Mouse (Mus musculus) right cerebral cortex, adult 2 months (tissue): ENCODE measurements around the gene Qtrt1.

Source experiments
- DNase-seq, 2 experiments: peaks; one replicate each; pipeline ENCODE4 v3.0.0; 2021 to 2022; ENCODE audit warnings: low spot score in 2 of 2

The Qtrt1 gene

DNA sequence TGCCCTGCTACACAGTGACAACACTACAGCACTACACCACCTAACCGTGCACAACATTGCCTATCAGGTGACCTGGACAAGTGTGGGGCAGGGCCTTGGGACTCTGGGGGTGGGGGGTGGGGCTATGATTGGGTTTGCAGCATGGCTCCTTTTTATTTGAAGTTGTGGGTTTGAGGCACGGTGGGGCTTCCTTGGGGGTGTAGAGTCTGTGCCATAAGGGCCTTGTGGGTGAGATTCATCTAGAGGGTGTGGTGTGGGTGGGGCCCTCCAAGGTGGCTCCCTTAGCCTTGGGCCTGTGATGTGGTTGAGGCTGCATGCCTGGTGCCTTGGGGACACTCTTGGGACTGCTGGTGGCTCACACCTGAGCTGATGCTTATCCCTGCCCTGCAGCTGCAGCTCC lies 8.0 kb downstream of the Qtrt1 start:
- DNase-seq = no peak

DNA sequence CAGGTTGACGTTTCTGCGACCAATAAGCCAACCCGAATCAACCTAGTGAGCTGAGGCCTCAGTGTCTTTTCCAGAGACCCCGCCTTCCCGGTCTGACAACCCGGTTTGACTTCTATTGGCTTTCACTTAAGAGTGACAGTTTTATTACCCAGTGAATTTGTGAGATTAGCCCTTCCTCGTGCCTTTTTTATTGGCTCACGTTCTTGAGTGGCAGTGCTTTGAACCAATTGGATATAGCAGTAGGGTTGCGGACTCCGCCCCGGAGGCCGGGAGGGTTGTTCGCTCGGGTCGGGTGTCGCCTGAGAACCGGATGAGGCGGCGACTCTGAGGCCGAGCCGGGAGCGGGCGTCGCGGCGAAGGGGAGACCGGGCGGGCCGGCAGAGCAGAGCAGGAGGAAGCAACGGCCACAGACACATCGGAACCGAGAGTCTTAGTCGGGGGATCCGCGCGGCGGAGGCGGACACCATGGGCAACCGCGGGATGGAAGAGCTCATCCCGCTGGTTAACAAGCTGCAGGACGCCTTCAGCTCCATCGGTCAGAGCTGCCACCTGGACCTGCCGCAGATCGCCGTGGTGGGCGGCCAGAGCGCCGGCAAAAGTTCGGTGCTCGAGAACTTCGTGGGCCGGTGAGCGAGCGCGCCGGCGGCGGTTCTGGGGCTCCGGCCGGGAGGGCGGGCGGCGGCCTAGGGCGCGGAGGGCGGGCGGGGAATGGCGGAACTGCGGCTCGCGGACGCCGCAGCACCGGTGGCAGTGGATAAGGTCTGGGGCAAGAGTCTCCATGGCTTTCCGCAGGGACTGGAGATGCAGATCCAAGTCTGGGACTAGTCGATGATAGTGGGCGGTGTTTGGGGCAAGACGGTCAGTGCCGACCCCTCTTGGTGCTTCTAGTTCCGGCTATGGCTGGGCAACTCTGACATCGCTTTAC lies 13.3 kb downstream of the Qtrt1 start, which contains the start of gene Dnm2:
Dnm2 (plus strand) TSS at position 278 of the 925 bp plus-strand sequence.
- peak; percentile 100 for DNase-seq

DNA sequence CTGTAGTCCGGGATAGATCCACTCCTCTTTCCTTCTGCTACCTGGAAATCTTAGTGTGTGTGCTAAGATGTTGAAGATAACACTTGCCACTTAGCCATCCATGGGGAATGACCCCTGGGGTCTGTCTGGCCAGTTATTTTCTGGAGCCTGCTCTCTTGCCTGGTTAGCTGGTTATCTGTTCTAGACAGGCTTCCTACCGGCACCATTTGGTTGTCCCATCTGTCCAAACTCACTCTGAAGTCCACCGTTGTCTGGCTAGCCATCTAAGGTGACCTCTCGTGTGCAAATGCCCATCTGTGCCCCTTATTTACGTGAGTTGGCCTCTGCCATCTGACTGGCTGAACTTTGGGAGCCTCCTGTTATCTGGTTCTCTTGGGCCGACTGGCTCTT lies 13.9 kb downstream of the Qtrt1 start:
- no peak for DNase-seq

DNA sequence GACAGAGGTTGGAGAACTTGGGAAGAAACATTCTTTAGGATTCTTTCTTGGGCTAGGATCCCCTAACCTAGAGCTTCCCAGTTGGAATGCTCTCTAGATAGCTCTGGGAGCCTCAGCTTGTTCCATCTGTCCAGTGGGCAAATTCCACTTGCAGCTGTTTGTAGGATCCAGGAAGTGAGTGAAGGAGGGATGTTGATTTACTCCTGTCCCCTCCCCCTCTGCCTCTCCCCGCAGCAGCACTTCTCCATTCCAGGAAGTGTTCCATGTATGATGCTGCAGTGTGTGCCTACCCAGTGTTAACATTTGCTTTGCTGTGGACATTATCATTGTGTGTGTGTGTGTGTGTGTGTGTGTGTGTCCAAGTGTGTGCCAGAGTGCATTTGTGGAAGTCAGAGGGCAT lies 14.4 kb downstream of the Qtrt1 start:
- DNase-seq = no peak

DNA sequence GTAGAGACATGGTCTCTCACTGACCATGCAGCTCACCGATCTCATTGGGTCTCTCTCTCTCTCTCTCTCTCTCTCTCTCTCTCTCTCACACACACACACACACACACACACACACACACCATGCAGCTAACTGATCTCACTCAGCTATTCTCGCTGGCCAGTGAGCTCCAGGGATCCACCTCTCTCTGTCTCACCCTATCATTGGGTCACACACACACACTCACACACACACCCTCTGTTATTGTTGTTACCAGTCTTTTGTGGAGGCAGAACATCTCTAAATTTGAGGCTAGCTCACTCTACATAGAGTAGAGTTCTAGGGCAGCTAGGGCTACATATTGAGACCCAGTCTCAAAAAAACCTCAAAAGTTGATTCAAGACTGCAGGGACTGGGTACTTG lies 14.9 kb downstream of the Qtrt1 start:
- no peak for DNase-seq

DNA sequence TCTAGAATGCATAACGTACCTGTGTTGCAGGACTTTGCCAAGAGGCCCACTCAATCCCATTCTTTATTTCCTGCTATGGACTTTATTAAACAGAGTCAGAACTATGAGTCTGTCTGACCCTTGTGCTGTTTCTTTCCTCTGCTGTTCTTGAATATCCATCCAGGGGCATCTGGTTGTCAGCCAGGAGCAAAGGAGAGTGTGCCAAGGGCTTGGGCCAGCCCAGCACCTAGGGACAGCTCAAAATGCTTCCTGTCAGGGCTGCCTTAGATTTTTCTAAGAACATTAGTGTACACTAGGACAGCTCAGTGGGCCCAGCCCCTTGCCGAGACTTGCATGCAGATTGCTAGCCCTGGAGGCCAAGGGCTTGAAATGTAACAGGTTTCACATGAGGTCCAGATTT lies 16.1 kb downstream of the Qtrt1 start:
- no peak for DNase-seq

DNA sequence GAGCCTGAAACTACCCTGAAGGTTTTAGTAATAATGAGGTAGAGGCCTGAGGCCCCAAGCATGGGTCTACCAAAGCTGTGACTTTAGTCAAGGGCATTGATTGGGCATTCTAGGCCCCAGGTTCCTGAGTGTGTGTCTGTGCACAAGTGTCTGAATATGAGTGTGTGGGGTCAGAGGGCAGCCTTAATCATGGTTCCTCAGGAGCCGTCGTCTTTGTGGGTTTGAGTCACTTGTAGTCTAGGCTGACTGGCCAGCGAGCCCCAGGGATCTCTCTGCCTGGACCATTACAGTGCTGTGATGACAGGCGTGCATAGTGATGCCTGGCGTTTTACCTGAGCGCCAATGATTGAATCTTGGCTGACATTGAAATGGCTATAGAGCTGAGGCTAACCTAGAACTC lies 16.5 kb downstream of the Qtrt1 start:
- no peak for DNase-seq

DNA sequence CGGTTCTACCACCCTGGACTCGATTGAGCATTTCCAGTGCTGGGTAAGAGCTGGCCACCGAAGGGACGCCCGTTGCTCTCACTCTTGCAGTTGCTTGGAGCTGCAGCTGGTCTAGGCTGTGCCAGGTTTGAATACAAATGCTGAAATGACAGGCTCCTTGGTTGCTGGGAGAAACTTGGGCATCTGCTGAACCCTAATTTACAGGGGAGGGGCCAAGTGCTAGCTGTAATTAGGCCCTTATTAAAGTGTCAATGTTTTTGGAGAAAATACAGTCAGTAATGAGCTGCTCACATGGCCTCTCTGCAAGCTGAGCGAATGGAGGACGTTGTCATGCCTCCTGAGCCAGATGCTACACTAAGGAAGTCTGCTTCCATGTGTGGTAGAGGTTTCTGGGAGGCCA lies 19.1 kb downstream of the Qtrt1 start:
- no peak for DNase-seq

DNA sequence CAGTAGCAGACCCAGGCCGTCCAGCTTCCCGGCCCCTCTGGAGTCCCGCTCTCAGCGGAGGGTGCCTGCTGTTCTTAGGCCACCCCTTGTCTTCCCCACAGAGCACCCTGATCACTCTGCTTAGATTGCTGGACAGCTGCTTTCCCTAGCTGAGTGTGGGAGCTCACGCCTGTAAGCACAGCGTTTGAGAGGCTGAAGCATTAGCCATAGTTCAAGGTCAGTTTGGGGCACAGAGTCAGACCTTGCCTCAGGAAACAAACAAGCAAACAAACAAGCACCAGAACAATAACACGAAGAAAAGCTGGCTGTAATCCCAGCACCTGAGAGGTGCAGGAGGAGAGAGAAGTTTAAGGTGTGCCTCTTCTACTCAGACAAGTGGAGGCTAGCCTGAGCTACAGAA lies 20.4 kb downstream of the Qtrt1 start:
- no peak for DNase-seq

DNA sequence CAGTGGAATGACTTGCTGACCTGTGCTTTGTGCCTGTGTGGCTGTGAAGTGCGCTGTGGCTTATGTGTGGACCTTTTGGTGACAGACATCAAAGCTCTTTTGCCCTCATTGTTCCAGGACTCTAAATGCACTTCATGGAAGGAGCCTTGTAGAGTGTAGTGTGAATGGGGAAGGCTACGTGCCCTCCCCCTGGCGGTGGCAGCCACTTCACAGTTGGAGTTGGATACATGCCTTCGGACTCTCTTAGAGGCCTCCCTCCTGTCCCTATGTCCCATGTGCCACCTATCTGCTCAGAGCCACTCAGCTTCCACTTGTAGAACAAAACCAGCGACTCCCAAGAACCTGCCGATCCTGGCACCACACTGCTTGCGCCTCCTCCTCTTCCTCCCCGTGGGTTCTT lies 22.1 kb downstream of the Qtrt1 start:
- no peak for DNase-seq

DNA sequence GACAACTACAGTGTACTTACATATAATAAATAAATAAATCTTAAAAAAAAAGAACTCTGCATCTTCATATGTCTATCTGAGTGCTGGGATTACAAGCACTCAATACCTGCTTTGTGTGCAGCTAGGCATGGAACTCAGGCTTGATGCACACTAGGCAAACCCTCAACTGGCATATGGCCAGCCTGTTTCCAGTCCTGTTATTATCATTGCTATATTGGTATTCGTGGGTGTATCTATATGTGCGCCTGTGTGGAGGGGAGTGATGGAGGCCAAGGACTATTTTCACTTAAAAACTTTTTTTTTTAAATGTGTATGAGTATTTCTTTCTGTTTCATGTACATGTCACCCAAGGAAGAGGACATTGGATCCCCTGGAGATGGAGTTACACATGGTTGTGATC lies 22.8 kb downstream of the Qtrt1 start:
- no peak for DNase-seq

DNA sequence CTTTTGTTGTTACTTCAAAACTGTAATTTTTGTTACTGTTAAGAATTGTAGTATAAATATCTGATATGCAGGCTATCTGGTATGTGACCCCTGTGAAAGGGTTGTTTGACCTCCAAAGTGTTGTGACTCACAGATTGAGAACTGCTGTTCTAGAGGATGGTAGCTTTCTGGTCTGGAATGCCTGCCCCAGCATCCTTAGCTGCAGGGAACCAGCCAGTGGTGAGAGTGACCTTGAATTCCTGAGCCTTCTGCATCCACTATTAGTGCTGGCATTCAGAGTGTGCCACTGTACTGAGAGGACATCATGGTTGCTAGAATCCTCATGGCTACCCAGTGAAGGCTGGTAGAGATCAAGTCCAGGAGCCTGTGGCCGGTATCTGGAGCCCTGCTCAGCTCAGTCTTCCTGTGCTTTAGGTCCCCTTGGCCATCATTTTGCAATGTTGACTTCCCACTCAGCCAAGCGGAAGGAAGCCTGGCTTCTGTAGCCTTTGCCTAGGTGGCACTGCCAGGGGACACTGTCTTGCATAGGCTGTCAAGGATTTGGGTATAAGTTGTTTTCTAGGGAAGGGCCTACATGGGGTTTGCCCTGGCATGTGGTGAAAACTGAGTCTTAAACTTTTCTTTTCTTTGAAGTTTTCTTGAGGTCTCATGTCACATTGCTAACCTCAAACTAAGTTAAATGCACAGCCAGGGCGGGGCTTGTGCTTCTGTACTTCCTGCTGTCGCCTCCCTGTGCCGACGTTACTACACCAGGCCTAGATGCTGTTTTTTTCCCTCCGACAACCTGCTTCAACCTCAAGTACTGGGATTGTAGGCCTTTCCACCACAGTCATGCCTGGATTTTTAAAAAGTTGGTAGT lies 24.4 kb downstream of the Qtrt1 start:
- DNase-seq = no peak

DNA sequence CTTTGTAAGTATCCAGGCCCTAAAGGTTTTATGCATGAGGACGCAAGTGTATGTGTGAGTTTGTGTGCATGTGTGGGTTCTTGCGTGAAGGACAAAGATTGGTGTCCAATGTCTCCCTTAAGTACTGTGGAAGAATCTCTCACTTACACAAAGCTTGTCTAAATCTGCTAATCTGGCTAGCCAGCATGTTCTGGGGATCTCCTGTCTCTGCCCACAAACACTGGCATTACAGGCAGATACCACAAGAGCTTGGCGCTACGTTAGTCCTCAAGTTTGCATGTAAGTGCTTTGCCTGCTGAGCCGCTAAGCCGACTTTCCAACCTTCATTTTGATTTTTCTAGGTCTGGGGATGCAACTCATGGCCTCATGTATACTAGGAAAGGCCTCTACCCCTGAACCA lies 25.9 kb downstream of the Qtrt1 start:
- DNase-seq = no peak

DNA sequence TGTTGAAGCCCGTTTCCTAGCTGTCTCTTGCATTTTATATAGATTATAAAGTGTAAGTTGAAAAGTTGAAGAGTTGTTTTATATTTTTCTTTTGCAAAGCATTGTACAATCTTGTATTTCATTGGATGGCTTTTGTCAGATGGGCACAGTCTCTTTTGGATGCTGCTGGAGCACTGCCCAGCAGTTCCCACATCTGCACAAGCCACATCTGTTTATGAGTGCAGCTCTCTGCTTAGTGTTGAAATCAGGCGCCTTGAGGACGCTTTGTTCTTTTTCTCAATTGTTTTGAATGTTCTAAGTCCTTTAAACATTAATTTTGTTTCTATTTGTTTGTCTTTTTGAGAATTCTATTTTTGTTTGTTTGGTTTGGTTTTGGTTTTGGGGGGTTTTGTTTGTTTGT lies 26.6 kb downstream of the Qtrt1 start:
- DNase-seq = no peak

DNA sequence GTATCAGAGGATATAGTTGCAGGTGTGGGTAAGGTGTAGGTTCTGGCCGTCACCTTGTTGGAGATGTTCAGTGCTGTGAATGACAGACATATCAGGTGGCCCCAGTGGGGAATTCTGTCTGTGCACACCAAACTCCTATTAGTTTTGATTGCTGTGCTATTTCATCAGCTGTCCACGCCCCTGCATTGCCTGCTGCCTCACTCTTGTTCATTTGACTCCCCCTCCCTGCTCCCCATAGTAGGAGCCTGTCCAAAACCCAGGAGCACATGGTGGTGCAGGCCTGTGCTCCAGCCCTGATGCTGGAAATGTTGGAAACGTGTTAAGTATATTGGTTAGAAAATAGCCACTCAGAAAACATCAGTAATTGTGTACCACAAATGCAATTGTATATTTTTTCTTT lies 27.8 kb downstream of the Qtrt1 start:
- DNase-seq = no peak

DNA sequence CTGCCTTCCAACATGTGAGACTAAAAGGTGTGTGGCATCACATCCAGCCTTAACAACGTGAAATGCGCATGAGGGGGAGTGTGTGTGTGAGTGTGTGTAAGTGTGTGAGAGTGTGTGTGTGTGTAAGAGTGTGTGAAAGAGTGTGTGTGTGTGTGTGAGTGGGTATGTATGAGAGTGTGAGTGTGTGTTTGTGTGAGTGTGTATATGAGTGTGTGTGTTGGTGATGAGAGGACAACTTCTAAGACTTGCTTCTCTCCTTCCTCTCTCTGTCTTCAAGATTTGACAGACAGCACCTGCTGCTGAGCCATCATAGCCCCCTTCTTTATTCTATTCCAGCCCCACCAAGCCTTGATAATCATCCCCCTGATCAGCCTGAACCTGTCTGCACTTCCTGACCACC lies 28.3 kb downstream of the Qtrt1 start:
- no peak for DNase-seq

DNA sequence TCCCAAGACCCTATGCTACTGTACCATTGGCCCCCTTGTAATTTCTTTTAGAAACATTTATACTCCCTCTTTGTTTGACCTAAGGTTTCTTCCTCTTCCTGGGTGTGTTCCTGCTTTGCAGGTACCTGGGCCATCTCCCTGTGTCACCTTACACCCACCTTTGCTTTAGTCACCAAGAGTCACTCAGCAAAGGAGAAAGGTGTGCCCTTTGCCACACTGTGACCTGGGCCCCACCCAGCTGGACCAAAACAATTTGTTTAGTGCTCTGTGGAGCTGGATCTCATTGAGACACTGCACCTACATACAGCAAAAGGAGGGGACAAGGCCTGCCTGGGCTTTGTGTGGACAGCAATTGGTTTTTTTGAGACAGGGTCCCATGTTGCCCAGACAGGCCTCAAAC lies 28.8 kb downstream of the Qtrt1 start:
- no peak for DNase-seq

DNA sequence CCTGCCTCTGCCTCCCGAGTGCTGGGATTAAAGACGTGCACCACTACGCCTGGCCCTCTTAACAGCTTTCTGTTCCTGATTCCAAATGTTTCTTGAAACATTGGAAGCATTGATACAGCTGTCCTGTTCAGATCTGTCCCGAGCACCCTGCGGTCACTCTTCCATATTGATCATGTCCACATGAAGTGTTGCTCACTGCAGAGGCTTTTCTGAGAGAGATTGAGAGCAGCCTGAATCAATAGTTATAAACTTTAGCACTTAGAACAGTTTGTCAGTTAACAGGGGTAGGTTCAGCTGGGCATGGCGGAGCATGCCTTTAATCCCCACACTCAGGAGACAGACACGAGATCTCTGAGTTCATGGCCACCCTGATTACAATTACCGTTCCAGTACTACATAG lies 32.2 kb downstream of the Qtrt1 start:
- no peak for DNase-seq

DNA sequence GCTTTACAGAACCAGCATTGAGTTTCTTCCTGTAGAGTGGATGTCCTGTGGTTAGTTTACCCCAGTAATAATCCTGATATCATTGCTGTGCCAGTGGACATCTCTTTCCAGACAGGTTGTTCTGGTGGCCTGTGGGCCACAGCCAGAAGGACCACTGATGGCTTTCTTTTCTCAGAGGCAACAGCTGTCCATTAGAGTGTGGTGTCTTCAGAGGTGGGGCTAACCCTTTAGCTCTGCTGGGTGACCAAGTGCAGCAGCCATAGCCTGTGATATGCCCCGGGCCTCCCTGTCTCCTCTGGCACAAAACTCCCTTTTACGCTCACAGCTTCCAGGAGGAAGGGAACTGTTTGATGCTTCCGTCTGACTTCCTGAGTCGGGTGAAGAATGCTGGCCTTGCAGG lies 32.9 kb downstream of the Qtrt1 start:
- DNase-seq = no peak

DNA sequence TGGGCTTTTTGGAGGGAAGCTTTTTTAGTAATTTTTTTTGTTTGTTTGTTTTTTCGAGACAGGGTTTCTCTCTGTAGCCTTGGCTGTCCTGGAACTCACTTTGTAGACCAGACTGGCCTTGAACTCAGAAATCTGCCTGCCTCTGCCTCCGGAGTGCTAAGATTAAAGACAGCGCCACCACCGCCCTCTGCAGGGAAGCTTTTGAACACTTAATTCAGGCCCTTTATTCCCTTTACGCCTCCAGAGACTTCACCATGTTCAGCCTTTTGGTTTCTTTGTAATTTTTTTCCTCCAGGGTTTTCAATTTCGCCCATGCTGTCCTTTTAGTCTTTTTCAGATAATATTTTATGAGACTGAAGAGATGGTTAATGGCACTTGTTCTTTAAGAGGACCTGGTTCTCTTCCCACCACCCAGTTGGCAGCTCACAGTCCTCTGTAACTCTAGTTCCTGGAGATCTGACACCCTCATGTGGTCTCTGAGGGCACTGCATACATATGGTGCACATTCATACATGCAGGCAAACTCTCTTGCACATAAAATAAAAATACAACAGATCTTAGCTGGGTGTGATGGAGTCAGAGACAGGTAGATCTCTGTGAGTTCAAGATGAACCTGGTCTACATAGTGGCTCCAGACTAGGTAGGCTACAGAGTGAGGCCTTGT lies 33.6 kb downstream of the Qtrt1 start:
- no peak for DNase-seq

DNA sequence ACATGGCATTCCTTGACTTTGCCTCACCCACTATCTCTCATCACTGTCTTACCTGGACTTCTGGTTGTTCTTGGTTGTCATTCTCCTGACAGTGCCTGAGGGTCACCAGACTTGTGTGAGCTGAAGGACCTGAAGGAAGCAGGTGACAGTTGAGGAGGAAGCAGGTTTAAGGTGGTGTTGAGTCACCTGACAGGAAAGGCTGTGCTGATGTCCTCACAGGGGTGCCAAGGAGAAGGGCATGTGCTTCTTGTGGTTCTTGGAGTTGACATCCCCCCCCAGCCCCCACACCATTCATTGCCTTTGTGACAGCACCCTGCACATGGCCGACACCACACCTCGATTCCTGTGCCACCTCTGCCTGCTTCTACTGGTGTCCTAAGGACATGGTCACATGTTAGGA lies 36.1 kb downstream of the Qtrt1 start:
- no peak for DNase-seq

DNA sequence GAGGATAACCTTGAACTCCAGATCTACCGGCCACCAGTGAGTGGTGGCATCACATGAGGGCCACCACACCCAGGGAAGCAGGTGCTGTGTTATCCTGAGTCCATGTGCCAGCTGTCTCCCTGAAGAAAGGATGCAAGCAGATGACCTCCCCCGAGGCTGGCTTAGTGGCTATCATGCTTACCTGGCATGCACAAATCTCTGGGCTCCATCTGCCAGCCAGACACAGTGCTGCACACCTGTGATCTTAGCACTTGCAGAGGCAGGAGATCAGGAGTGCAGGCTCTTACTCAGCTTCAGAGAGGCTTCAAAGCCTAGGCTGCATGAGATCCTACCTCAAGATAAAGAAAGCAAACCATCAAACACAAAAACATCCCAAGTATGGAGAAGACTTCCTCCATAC lies 38.1 kb downstream of the Qtrt1 start:
- no peak for DNase-seq
